Mouse (Mus musculus) CH12F3 (cell line): ENCODE measurements around the gene 1110017D15Rik.

ENCODE experiments used
- in situ Hi-C: fragments of 300-500 bp; cut with MboI; formaldehyde crosslinking; loops from 2 replicates; pipeline ENCODE4 v1.14.3; 2020; ENCODE audit warnings: low sequenced_read_pairs

1110017D15Rik gene

DNA sequence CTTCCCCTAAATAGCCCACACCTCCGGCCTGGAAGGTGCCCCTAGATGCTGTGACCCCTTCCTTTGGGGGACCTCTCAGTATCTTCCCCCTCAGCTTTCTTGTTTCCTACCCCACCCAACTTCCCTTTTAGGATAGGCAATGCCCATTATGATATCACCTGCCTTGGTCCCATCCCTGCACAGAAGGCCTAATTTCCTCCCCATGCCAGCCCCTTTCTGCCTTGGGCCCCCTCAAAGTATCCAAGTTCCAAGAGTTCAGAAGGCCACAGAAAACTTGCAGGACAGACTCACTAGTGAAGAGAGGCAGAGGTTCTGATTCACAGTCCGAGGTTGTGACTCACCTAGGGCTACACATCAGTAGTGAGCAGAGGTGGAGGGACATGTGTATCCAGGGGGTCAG, at the start of gene 1110017D15Rik:
Gene 1110017D15Rik (minus strand): TSS at position 101 of the 400 bp plus-strand sequence.
- in situ Hi-C loops: no loop called here

GRCm38 (mm10) chr4:41566123-41566522, 49.0 kb upstream of the 1110017D15Rik start:
- in situ Hi-C loops: no loop called here

DNA sequence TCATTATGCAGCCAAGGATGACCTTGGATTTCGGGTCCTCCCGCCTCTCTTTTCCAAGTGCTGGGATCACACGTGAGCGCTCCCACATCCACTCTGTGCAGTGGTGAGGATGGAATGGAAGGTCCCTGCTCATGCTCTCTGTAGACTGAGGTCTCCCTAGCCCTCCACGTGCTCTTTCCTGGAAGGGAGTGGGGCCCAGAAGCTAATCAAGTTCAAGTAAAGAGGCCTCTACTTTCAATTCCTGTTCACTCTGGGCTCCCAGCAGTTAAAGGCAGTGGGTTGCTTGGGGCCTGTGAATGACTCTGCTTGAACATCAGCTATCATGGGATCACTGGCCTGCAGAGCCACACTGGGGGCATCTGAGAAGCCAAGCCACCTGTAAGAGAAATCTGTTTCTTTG, 46.2 kb upstream of the 1110017D15Rik start:
- in situ Hi-C loops: no loop called here

- in situ Hi-C loops: no loop called here
Measured at GRCm38 (mm10) chr4:41557092-41557491, 40.0 kb upstream of the 1110017D15Rik start.

DNA sequence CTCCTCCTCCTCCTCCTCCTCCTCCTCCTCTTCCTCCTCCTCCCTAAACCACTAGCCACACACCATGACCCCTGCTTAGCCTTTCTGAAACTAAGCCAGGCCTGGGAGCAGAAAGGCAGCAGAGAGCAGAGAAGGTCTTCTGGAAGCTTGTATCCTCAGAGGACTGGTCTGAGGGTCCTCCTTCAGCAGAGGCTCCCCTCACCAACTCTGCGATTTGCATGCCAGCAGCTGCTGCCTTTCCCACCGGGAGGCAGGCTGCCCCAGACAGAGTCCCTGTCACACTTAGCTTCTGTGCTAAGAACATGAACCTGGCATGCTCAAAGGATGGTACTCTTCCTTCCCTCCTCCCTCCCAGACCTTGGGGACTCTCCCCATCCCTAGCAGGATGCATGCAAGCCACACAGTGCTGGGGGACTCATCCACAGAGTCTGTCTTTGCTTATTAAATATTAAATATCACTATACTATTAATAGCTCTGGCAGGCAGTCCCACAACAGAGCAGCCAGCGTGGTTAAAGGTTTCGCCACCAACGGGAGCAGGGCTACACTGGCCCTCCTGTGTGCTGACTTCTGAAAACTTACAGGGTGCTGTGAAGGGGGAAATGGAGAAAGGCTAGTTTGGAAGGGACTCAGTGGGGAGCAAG, 39.3 kb upstream of the 1110017D15Rik start:
- in situ Hi-C loops: no loop called here

- in situ Hi-C loops: no loop called here
Measured at GRCm38 (mm10) chr4:41554994-41555663, 38.0 kb upstream of the 1110017D15Rik start.

GRCm38 (mm10) chr4:41553116-41553515, 36.0 kb upstream of the 1110017D15Rik start:
- in situ Hi-C loops: no loop called here

DNA sequence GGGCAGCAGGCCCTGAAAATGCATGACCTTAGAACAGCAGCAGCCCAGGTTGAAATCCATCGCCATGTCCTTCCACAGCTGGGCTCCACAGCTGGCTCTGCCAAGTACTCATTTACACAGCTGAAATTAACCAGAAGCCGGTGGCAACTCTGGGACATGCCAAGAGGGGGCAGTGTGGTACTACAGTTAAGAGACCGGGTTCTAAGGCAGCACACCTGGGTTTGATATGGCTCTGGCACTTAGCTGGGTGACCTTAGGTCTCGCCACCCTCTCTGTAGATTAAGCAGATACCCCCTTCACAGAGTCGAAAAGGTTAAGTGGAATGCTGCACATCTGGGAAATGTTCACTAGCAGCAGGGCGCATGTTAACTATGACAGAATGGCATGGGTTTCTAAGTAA, 35.4 kb upstream of the 1110017D15Rik start:
- in situ Hi-C loops: no loop called here

DNA sequence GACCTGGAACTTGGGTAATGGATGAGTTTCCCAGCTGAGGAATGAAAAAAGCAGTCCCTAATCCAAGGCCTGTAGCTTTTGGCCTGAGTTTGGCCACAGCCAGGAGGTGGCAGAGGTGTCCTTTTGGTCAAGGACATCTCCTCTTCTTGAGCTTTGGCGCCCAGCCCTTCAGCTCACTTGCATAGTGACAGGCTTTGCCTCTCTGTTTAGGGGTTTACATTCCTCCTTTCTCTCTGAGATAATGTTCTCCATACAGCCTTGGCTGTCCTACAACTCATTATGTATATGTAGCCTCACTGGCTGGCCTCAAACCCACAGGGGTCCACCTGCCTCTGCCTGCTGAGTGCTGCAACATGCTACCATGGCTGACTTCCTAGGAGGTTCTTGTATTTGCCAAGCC, 30.0 kb upstream of the 1110017D15Rik start:
- in situ Hi-C loops: no loop called here

DNA sequence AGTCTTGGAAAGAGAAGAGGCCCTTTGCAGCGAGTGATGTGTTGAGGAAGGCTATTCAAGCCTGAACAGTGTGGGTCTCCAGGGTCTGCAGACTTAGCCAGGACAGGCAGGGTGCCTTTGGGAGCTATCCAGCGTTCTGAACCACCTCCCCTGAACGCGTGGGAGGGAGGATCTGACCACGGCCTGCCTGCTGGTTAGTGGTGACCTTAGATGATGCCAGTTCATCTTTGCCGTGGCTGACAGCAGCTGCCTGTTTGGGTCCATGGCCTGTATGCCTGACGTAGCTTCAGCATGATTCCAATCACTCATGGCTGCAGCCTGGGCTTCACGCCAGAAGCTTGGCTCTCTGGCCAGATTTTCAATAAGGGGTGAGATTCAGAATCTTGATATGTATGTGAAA, 28.9 kb upstream of the 1110017D15Rik start:
- in situ Hi-C loops: no loop called here

DNA sequence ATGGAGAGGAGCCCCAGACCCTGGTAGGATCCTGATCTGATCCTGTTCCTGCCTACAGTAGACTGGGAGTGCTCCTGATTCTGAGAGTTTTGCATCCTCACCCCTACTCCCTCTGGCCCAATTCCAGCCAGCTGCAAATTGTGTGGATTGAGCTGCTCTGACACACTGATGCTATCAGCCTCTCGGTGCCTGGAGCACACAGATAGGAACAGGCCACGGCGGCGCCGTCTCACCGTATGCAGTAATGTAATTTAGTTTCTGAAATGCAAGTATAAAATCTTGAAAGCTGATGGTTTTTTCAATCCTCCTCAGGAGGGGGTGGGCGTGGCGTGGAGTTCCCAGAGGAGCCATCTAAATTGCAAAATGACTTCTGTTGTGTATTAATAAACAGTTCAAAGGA, 25.0 kb upstream of the 1110017D15Rik start:
- in situ Hi-C loops: no loop called here

GRCm38 (mm10) chr4:41534866-41535265, 17.7 kb upstream of the 1110017D15Rik start:
- in situ Hi-C loops: no loop called here

DNA sequence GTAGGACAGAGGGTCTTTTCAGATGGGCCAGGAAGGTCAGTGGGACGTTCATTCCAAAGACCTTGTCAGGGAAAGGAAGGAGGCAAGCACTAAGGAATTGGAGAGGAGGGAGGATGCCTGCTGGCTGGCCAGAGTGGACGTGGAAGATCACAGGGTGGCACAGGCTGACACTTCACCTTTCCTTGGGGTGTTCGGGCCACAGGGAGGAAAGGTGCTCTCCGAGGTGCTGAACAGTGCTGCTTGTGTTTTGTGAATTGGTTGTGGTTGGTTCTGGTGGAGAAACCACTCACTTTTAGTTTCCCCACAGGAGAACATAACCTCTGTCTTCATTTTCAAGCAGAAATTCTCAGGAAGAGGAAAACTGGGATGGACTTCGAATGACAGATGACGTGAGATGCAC, 15.3 kb upstream of the 1110017D15Rik start:
- in situ Hi-C loops: no loop called here

GRCm38 (mm10) chr4:41527996-41528395, 10.9 kb upstream of the 1110017D15Rik start:
- in situ Hi-C loops: no loop called here

- in situ Hi-C loops: no loop called here
Measured at GRCm38 (mm10) chr4:41527076-41527475, 9.9 kb upstream of the 1110017D15Rik start.

DNA sequence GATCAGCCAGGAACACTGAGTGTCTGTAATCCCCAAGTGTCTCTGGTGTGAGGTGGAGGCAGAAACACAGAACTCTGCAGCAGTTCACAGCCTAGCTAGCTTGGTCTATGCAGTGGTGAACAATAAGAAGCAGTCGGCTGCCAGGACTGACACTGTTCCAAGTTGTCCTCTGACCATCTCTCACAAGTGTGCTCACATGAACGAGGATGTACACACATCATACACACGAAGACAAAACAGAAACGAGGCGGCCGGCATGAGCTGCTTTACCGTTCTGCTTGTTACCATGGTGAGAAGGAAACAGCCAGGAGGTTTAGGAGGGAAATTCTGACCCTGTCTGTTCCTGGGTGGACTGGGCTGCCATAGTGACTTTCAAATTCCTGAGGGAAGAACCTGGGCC, 9.4 kb upstream of the 1110017D15Rik start:
- in situ Hi-C loops: no loop called here

GRCm38 (mm10) chr4:41524829-41525228, 7.7 kb upstream of the 1110017D15Rik start:
- in situ Hi-C loops: no loop called here

DNA sequence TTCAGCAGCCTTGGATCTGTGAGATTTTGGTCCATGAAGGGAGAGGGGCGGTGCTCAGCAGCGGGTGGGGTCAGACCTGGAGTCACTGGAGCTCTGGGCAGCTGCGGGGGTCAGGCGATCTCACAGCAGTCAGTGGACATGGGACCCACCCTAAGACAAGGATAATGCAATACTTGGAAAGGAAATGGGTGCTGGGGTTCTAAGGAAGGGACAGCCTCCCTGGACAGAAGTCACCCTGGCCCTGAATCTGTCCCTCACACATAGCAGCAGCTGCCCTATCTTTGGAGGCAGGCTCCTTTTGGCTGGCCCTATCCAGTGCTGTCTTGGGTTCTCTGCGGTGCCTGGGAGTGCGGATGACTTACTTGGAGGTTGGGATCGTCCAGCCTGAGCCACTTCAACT, 6.7 kb upstream of the 1110017D15Rik start:
- in situ Hi-C loops: no loop called here

GRCm38 (mm10) chr4:41522788-41523187, 5.7 kb upstream of the 1110017D15Rik start:
- in situ Hi-C loops: no loop called here

- in situ Hi-C loops: no loop called here
Measured at GRCm38 (mm10) chr4:41522136-41522535, 5.0 kb upstream of the 1110017D15Rik start.

- in situ Hi-C loops: no loop called here
Measured at GRCm38 (mm10) chr4:41520641-41521040, 3.5 kb upstream of the 1110017D15Rik start.

DNA sequence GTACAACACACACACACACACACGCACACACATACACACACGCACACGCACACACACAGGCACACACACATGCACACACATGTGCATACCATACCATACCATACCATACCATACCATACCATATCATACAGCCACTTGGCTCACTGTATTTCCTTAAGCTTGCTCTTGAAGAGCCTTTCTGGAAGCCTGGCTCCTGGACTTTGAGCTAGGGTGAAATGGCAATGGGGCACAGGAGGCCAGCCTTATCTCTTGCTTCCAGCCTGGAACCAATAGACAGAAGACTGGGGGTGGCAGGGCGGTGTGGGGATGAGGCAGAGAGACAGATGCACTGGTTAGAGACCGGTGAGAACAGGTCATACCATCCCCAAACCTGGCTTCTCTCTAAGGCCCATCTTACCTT, 2.1 kb upstream of the 1110017D15Rik start:
- in situ Hi-C loops: no loop called here

- in situ Hi-C loops: no loop called here
Measured at GRCm38 (mm10) chr4:41518349-41518748, 1.2 kb upstream of the 1110017D15Rik start.
